Comparison of ENCODE assay signal across 8 mouse cellular contexts in the genomic region with DNA sequence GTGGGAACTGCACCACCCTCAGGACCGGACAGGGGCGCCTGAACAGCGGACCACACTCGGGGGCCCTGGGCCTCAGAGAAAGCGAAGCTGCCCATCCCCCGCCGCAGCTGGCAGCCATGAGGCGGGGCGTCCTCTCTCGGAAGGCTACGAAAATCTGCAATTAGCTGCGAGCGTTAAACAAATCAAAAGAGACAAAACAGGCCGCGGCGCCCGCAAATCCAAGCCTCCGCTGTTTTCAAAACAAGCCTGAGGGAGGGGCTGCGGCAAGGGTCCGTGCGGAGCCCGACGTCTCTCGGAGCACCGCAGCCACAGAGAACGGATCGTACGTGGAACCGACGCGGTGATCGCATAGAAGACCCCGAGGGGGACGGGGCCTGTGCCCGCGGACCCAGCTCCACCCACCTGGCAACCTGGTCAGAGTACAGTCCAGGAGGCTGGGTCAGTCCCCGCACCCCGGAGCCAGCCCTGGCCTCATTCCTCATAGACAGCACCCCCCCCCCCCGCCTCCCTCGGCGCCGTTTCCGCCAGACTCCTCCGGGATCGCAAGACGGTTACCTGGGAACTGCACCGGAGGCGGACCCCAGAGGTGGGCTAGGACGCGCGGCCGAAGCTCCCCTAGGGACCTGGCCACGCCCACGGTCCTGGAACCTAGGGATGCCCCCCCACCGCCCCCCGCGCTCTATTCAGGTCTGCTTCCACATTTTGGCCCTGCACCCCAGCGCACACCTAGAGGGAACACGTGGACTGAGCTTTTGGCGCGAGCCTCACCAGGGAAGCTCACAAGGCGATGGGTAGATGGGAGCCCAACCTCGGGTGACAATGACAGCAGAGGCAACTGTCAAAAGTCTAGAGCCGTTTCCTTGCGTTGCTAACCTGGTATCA. TPM values are rescaled to one million over a fixed set of nuclear protein-coding genes. Genes with fewer than 3 reads are reported as not detected.
DNase-seq lines count a peak whose midpoint lies in the region; ATAC-seq and TF ChIP-seq lines count a peak whose summit lies in the region.

No protein-coding gene starts in this region.

- H3K9ac ChIP-seq in forebrain, embryonic 16.5 days (replicated peaks; ENCODE audit: low read depth, low read length): peak overlapping the region; percentile 87
- H3K9ac ChIP-seq in lung, embryonic 14.5 days: peak overlapping the region; percentile 70

- peak overlapping the region; percentile 68 for H3K4me3 ChIP-seq in brown adipose tissue, adult 24 weeks (ENCODE audit: insufficient read depth, low read depth, low read length)
- H3K4me3 ChIP-seq in forebrain, embryonic 16.5 days (replicated peaks; ENCODE audit: low read length): peak overlapping the region; percentile 61
- peak overlapping the region; percentile 61 for H3K4me3 ChIP-seq in kidney, adult 2 months (ENCODE audit: insufficient read depth, low read depth, low read length)
- peak overlapping the region; percentile 56 for H3K4me3 ChIP-seq in lung, embryonic 14.5 days (ENCODE audit: low read depth, low read length)

- WGBS in forebrain, embryonic 16.5 days: under 1% methylated on average over 58 of the region's 65 CpGs
- WGBS in kidney, adult 2 months: under 1% methylated on average over 65 of the region's 65 CpGs
- WGBS in lung, embryonic 14.5 days: under 1% methylated on average over 65 of the region's 65 CpGs

- H3K27ac ChIP-seq in brown adipose tissue, adult 24 weeks (replicated peaks; ENCODE audit: low read depth, low read length): 0 out of 2 replicates have a peak overlapping the region, but pooled peaks have one; percentile 16
- H3K27ac ChIP-seq in forebrain, embryonic 16.5 days (ENCODE audit: low read length): peak overlapping the region; percentile 81
- peak overlapping the region; percentile 88 for H3K27ac ChIP-seq in kidney, adult 2 months (ENCODE audit: insufficient read depth, low read depth, low read length)
- peak overlapping the region; percentile 14; the same call in 1 of the 2 replicates for H3K27ac ChIP-seq in lung, embryonic 14.5 days (ENCODE audit: low read depth)

- peaks cover 17% of the 10 kb centered on the region for H3K4me1 ChIP-seq in brown adipose tissue, adult 24 weeks (ENCODE audit: control insufficient read depth, insufficient read depth, insufficient read length, low read length)
- H3K4me1 ChIP-seq in forebrain, embryonic 16.5 days (replicated peaks; ENCODE audit: control insufficient read depth, insufficient read depth, low read length): peaks cover 89% of the 10 kb centered on the region
- H3K4me1 ChIP-seq in kidney, adult 2 months (ENCODE audit: control insufficient read depth, insufficient read depth, low read length): peaks cover 70% of the 10 kb centered on the region
- H3K4me1 ChIP-seq in lung, embryonic 14.5 days (ENCODE audit: insufficient read depth): peaks cover 54% of the 10 kb centered on the region

- H3K4me2 ChIP-seq in forebrain, embryonic 16.5 days (ENCODE audit: low read length): peak overlapping the region; percentile 98
- H3K4me2 ChIP-seq in lung, embryonic 14.5 days: peak overlapping the region; percentile 100

- peak; percentile 45 to 52 for DNase-seq in lung, adult 18-20 months
- DNase-seq in lung, postnatal 25 days (ENCODE audit: low spot score): no peak
- peak; percentile 88 for DNase-seq in kidney, adult 2 months
- DNase-seq in lung, embryonic 14.5 days: peak; percentile 78
- DNase-seq in retina, postnatal 1 day: peak; percentile 82
- no peak for DNase-seq in spleen, postnatal 14 days (ENCODE audit: low spot score in 2 of 2)

- H3K27me3 ChIP-seq in forebrain, embryonic 16.5 days (replicated peaks; ENCODE audit: control insufficient read depth, insufficient read depth, low read length): no peaks in the 10 kb centered on the region
- no peaks in the 10 kb centered on the region for H3K27me3 ChIP-seq in kidney, adult 2 months (replicated peaks; ENCODE audit: control insufficient read depth, insufficient read depth, low read length)
- H3K27me3 ChIP-seq in lung, embryonic 14.5 days (ENCODE audit: insufficient read depth, low read length): no peaks in the 10 kb centered on the region

- H3K9me3 ChIP-seq in forebrain, embryonic 16.5 days (ENCODE audit: control insufficient read depth, low read length): no peaks in the 10 kb centered on the region
- no peaks in the 10 kb centered on the region for H3K9me3 ChIP-seq in lung, embryonic 14.5 days (ENCODE audit: low read depth, low read length)

- no peak for TF ChIP-seq CTCF in kidney, adult 2 months (conservative IDR thresholded peaks at IDR 0.05; ENCODE audit: insufficient read depth, insufficient read length, low read depth, low read length)
- peak; percentile 9; the same call in 1 of the 2 replicates for TF ChIP-seq CTCF in lung, embryonic 14.5 days (IDR thresholded peaks at IDR 0.05; ENCODE audit: low read depth)

- no peak for TF ChIP-seq POLR2A in kidney, adult 2 months (IDR thresholded peaks at IDR 0.05; ENCODE audit: low read depth, low read length)

- ATAC-seq in forebrain, embryonic 16.5 days: peak; percentile 48
- peak; percentile 11; the same call in 1 of the 2 replicates for ATAC-seq in lung, embryonic 14.5 days (ENCODE audit: insufficient read depth)

- no peaks in the 10 kb centered on the region for H3K36me3 ChIP-seq in forebrain, embryonic 16.5 days (ENCODE audit: control insufficient read depth, insufficient read depth)
- no peaks in the 10 kb centered on the region; the same call in 1 of the 2 replicates for H3K36me3 ChIP-seq in kidney, adult 2 months (ENCODE audit: control insufficient read depth, insufficient read depth, low read length)
- H3K36me3 ChIP-seq in lung, embryonic 14.5 days (ENCODE audit: insufficient read depth): peaks cover 11% of the 10 kb centered on the region

RNA-seq across cellular contexts. Expression of gene Plxnb2, which starts 7.3 kb away (rescaled TPM):
- 5.4 and 7.5 TPM in 2 replicates for polyA plus RNA-seq in brown adipose tissue, adult 24 weeks (2012; ENCODE audit: insufficient read depth, insufficient read length, missing spikeins)
- polyA plus RNA-seq in forebrain, embryonic 16.5 days (2015; fragmentation: Nextera tagmentation; extraction: Ambion mirVana): 112 and 126 TPM in 2 replicates
- 288 and 297 TPM in 2 replicates for polyA plus RNA-seq in kidney, adult 2 months (2012; rRNA removed)
- polyA plus RNA-seq in lung, embryonic 14.5 days (2014; fragmentation: Nextera tagmentation; extraction: Ambion mirVana): 149 and 156 TPM in 2 replicates

RNA-seq across cellular contexts. Expression of gene Dennd6b, which starts 23.0 kb away (rescaled TPM):
- polyA plus RNA-seq in brown adipose tissue, adult 24 weeks (2012; ENCODE audit: insufficient read depth, insufficient read length, missing spikeins): 1.8 and 2.2 TPM in 2 replicates
- polyA plus RNA-seq in forebrain, embryonic 16.5 days (2015; fragmentation: Nextera tagmentation; extraction: Ambion mirVana): 60.7 and 83.2 TPM in 2 replicates
- 11.2 and 15.0 TPM in 2 replicates for polyA plus RNA-seq in kidney, adult 2 months (2012; rRNA removed)
- 9.2 and 11.0 TPM in 2 replicates for polyA plus RNA-seq in lung, embryonic 14.5 days (2014; fragmentation: Nextera tagmentation; extraction: Ambion mirVana)

RNA-seq across cellular contexts. Expression of gene Mapk11, which starts 23.8 kb away (rescaled TPM):
- polyA plus RNA-seq in brown adipose tissue, adult 24 weeks (2012; ENCODE audit: insufficient read depth, insufficient read length, missing spikeins): 1.1 and 2.5 TPM in 2 replicates
- 39.1 and 46.8 TPM in 2 replicates for polyA plus RNA-seq in forebrain, embryonic 16.5 days (2015; fragmentation: Nextera tagmentation; extraction: Ambion mirVana)
- 6.0 and 7.9 TPM in 2 replicates for polyA plus RNA-seq in kidney, adult 2 months (2012; rRNA removed)
- polyA plus RNA-seq in lung, embryonic 14.5 days (2014; fragmentation: Nextera tagmentation; extraction: Ambion mirVana): 11.3 and 13.3 TPM in 2 replicates

RNA-seq across cellular contexts. Expression of gene Mapk12, which starts 32.8 kb away (rescaled TPM):
- polyA plus RNA-seq in brown adipose tissue, adult 24 weeks (2012; ENCODE audit: insufficient read depth, insufficient read length, missing spikeins): 6.6 and 7.5 TPM in 2 replicates
- polyA plus RNA-seq in forebrain, embryonic 16.5 days (2015; fragmentation: Nextera tagmentation; extraction: Ambion mirVana): 4.1 and 5.7 TPM in 2 replicates
- polyA plus RNA-seq in kidney, adult 2 months (2012; rRNA removed): 12.7 and 13.9 TPM in 2 replicates
- polyA plus RNA-seq in lung, embryonic 14.5 days (2014; fragmentation: Nextera tagmentation; extraction: Ambion mirVana): 11.4 and 11.9 TPM in 2 replicates

RNA-seq across cellular contexts. Expression of gene Ppp6r2, which starts 38.1 kb away (rescaled TPM):
- 23.0 and 25.7 TPM in 2 replicates for polyA plus RNA-seq in brown adipose tissue, adult 24 weeks (2012; ENCODE audit: insufficient read depth, insufficient read length, missing spikeins)
- 77.8 and 90.8 TPM in 2 replicates for polyA plus RNA-seq in forebrain, embryonic 16.5 days (2015; fragmentation: Nextera tagmentation; extraction: Ambion mirVana)
- 85.0 and 148 TPM in 2 replicates for polyA plus RNA-seq in kidney, adult 2 months (2012; rRNA removed)
- polyA plus RNA-seq in lung, embryonic 14.5 days (2014; fragmentation: Nextera tagmentation; extraction: Ambion mirVana): 25.6 and 27.8 TPM in 2 replicates

Comparison
In these comparisons a context has a peak if more than half of its experiments do, and no peak if none do; other contexts are left out.
1. DNase-seq: peak in lung, adult 18-20 months (2 of 2), kidney, adult 2 months (single experiment), lung, embryonic 14.5 days (single experiment) and retina, postnatal 1 day (single experiment); none in lung, postnatal 25 days (single experiment) and spleen, postnatal 14 days (0 of 2).
2. H3K27ac ChIP-seq: peak in every context shown above with its lines; median percentile 88 in kidney, adult 2 months; 81 in forebrain, embryonic 16.5 days; 16 in brown adipose tissue, adult 24 weeks; 14 in lung, embryonic 14.5 days.
3. RNA of gene Plxnb2, which starts 7.3 kb away (polyA plus RNA-seq): 288 to 297 TPM in kidney, adult 2 months, 149 to 156 TPM in lung, embryonic 14.5 days and 112 to 126 TPM in forebrain, embryonic 16.5 days; 5.4 to 7.5 TPM in brown adipose tissue, adult 24 weeks; every median in the first group is over 10 times any median in the second.
4. Peak in every context shown above with its lines, with median percentiles within 50 percentile points of each other: H3K4me3 ChIP-seq.